Mouse (Mus musculus): Measurements from ENCODE around the gene Kctd7.

The Kctd7 gene

DNA sequence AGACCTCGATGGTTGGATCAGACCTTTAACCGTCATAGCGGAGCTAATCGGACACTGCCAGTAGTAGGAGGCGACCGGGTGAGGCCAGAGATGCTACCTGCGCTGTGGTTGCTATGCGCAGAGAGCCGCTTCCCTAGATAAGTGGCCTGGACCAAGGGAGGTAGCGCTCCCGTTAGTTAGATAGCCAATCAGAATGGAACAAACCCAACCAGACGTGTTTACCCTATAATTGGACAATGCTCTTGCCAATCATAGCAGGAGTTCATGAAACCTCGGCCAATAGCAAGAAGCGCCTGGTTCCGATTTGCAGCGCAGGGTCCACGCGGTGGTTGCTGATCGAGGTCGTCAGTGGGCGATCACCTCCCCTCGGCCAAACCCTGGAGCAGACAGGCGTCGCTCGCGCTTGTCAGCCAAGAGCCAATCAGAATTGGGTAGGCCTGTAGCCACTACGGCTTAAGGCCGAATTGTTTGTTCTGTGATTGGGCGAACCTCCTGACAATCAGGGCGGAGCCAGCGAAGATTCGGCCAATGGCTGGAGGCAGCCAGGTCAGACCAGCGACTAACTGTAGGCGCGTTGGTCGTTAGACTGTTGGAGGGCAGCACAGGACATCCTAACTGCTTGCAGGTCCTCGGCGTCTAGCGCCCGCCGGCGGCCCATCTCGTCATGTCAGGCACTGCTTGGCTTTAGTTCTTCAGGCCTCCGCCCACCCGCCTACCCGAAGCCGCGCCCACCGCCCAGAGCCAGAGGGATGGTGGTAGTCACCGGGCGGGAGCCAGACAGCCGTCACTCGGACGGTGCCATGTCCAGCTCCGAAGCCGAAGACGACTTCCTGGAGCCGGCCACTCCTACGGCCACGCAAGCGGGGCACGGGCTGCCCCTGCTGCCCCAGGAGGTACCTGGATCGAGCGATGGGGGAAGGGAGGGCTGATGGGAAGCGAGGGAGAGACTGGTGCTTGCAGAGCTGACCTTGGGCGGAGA is at the start of gene Kctd7:
Gene Kctd7, plus strand, starts transcription at position 528 of the 979 bp plus-strand sequence.
- DNase-seq = peak; percentile 98

DNA sequence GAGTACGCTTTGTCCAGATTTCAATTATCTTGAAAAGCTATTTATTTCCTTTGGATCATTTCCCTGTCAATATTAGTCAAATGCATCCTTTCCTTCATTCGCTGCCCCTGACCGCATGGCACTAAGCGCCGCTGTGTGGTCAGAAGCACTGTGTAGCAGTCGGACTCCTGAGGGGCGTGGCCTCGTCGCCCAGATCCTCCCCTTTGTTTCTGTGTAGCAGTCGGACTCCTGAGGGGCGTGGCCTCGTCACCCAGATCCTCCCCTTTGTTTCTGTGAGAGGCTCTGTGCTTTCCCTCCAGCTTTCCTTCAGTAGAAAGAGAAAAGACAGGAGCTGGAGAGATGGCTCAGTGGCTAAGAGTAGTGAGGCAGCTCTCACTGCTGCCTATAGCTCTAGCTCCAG is 47.9 kb upstream of the Kctd7 start:
- DNase-seq = no peak

DNA sequence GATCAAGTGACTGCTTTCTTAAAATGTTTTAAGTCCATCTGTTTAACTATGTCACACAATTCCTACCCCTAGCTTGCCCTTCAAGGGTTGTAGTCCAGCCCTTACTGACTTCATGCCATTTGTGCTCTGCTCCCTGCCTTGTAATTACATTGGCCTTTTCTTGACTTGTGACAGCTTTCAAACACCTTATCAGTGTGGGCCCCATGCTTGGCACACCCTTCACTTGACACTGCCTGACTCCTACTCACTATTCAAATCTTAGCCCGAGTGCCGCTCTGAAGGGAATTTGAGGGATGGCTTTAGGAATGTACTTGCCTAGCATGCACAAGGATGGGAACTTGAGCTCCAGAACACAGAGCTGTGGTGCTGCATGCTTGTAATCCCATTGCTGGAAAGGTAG is 46.8 kb upstream of the Kctd7 start:
- no peak for DNase-seq

DNA sequence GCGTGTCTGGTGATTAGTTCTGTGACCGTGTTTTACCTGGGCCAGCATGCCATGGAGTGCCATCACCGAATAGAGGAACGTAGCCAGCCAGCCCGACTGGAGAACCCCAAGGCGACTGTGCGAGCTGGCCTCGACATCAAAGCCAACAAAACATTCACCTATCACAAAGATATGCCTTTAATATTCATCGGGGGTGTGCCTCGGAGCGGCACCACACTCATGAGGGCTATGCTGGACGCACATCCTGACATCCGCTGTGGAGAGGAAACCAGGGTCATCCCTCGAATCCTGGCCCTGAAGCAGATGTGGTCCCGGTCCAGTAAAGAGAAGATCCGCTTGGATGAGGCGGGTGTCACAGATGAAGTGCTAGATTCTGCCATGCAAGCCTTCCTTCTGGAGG is 42.9 kb upstream of the Kctd7 start:
- no peak for DNase-seq

DNA sequence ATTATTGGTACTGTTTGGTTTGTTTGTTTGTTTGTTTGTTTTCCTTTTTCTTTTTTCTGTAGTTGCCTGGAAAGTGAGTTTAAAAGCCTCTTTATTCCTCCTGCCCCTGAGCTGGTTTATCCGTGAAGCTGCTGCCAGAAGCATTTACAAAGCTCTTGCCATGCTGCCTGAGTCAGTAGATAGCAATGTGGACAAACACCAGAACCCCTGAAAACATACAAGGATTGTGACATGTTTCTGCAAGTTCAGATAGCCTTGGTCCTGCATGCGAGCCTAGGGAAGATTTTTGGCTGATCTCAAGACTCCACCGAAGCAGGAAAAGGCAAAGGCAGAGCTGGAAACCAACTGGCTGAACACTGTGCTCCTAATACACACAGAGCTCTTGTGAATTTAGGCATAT is 35.3 kb upstream of the Kctd7 start:
- DNase-seq = no peak

DNA sequence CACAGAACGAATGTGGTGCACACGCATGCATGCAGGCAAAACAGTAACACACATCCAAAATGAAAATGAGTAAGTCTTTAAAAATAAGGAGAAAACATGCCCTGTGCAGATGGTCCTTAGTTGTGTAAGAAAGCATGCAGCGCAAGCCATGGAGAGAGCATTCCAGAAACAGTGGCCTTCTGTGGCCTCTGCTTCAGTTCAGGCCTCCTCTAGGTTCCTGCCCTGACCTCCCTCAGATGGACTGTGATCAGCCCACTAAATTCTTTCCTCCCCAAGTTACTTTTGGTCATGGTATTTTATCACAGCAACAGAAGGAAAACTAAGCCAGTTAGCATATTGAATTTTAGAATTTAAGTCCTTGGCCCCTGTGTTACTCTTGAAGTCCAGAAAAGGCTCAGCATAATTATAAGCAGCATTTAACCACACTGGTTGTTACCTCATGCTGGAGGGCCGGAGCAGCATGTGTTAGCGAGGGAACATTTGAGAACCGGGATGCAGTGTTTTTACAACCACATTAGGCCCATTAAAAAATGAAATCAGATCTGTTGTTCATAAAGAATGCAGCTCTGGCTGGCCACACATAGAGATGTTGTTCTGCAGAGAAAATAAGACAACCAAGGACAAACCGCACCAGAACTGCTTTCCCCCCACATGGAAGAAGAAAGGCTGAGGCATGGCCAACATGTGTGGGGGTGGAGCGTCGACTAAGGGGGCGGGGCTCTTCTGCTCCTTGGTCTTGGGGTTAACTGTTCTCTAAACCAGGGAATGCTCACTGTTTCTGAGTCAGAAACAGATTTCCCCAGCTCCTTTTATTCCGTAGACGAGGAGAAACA is 33.8 kb upstream of the Kctd7 start:
- no peak for DNase-seq

DNA sequence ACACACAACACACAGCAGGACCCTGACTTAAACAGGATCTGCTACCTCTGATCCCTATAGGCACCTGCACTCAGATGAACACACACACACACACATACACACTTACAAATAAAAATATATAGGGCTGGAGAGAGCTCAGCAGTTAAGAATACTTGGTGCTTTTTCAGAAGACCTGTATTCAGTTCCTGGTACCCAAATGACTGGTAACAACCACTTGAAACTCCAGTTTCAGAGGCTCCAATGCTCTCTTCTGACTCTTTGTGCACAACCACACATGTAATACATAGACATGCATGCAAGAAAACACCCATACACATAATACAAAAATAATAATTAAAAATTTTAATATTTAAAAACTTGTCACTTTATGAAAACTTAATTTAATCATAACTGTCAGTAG is 32.0 kb upstream of the Kctd7 start:
- no peak for DNase-seq

DNA sequence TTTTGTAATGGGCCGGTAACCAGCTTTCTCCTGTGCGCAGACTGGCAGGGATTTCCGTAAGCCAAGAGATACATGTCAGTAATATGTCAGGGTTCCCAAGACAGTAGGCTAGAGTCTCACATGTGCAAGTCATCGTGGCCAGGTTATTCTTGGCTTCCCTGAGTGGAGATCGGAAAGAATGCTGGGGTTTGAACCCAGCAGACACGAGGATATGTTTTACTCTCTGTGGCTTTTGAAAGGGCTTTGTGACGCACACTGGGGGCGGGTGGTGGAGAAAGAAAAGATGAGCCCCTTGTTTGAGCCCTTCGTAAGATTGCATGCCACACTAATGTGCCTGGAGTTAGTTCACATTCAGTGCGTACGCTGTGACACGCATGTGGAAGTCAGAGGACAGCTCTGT is 28.5 kb upstream of the Kctd7 start:
- no peak for DNase-seq

DNA sequence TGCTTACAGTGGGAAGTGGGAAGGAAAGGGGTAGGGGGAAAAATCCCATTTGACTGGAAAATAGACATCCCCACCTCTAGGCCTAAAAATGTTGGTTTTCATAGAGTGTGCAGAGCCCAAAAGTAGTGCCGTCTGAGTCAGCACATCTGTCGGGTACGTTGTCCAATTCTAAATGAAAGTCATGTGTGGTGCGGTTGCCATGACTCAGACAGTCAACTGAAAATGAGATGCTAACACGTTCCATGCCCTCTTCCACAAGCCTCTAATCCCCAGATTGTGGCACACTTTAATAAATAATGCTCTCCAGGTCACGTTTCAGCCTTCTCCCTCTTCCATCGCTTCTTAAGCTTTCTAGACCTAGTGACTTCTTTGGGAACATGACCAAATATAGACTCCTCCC is 27.8 kb upstream of the Kctd7 start:
- no peak for DNase-seq

DNA sequence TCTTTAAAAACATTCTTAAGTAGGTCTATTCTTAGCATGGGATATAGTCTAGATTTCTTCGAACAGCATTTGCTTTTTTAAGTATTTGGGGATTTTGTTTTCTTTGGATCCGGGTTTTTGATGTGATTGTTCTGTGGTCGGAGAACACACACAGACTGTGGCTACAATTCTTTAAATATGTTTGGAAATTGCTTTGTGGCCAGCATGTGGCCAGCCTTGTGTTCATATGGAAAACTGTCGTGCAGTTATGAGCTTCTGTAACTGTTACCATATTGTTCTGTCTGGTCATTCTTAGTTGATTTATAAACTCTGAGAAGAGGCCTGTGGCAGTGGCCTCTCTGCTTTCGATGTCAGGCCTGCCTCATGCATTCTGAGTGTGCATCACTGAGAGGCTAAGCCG is 26.7 kb upstream of the Kctd7 start:
- no peak for DNase-seq

DNA sequence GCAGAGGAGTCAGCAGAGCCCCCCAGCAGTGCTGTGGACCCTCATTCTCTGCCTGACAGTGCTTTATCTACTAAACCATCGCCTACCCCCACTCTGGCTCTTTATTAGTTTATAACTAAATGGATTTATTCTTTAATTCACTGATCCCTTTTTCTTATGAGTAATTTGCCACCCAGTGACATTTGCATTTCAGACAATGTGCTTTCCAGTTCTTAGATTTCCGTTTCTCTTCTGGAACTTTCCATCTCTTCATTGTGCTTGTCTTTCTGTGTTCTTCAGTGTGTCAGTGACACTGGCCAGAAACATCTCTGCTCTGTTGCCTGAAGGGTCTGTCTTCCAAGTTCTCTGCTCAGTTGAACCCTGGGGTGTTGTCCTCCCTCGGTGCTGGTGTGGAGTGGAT is 25.4 kb upstream of the Kctd7 start:
- DNase-seq = no peak

DNA sequence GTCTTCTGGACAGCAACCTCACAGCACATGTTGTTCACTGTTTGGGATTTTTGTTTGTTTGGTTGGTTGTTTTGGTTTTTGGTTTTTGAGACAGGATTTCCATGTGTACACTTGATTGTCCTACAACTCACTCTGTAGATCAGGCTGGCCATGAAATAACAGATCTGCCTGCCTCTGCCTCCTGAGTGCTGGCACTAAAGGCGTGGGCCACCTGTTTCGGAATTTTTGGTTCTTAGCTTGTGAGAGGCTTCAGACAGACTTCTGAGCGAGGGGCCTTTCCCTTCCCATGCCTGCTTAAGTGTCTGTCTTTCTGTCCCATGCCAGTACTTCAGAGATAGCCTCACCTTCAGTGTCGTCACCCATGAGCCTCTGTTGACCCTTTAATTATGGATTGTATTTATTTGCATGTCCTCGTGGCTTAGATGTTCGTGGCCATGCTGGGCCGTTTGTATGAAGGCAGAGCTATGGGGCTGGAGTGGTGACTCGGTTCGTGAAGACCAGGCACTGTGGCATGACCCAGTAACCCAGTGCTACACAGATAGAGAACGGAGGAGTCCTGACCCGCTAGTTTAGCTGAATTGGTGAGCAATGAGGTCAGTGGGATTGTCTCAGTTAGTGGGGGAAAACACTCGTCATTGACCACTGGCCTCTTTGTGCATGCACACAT is 24.5 kb upstream of the Kctd7 start:
- no peak for DNase-seq

DNA sequence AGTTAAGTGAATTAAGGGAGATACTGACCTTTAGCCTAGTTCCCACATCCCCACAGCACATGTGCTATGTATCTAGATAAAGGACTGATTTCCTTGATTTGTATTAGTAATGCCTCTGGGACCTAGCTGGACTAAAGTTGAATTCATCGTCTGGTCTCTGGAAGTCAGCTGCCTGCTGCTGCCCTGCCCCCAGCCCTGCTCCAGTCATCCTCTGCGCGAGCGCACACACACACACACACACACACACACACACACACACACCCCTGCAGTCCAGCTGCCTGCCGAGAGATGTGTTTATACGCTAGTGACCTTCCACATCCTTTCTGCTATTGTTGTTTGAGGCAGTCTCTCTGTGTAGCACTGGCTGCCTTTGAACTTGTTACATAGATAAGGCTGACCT is 23.8 kb upstream of the Kctd7 start:
- peak; percentile 66 for DNase-seq

DNA sequence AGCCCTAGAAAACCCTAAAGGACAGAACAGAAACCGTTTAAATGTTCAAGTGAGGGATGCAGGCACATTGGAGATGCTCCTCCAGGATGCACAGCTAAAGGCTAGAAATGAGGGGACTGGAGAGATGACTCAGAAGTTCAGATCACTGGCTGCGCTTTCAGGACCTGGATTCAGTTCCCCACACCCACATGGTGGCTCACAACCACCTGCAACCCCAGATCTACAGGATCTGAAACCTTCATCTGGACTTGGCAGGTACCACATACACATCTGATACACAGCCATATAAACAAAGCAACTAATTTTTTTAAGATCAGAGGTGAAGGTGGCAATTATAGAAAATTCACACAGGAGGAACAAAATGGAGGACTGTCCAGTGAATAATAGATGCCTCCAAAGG is 22.3 kb upstream of the Kctd7 start:
- DNase-seq = no peak

DNA sequence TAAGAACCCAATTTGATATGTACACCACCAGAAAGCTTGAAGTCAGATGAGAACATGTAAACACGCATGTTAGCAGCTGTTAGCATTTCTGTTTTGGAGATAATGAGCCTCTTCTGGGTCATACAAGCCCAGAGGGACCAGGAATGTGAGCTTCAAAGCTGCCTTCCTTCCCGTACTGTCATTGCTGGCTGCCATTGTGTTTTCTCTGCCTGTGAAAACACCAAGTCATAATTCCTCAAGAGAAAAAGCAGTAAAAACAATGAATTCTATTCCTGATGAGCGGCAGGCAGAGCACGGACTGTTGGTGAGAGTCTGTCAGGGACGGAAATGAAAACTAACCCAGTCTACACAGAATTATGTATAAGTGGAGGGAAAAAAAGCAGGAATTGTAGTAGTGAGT is 20.4 kb upstream of the Kctd7 start:
- DNase-seq = peak; percentile 45

DNA sequence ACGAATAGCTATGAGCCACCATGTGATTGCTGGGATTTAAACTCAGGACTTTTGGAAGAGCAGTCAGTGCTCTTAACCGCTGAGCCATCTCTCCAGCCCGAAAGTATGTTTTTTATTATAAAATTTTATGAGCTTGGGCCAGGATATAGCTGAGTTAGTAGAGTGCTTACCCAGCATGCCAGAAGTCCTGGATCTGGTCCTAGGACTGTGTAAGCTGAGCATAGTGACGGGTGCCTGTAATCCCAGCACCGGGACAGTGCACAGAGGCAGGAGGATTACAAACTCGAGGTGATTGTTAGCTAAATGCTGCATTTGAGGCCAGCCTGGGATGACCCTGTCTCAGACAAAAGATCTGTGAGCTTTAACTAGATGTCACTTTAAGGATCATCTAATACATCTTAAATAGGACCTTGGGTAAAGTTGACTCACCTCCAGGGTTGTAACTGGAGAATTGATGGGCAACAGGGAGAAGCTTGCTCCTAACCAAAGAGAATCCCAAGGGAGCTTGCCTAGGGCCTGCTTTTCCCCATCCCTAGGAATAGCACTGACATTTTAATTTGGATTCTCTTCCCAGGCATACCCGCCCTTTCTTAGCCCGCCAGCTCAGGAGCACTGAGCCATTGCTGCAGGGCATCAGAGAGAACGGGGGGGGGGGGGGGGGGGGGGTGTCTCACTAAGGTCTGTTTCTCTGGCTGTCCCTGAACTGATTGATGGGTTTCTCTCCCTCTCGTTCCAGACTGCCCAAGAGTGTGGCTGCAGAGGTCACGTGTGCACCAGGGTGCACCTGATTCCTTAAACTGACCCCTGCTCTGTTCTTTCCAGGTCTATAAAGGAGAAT is 15.8 kb upstream of the Kctd7 start:
- DNase-seq = peak; percentile 26

DNA sequence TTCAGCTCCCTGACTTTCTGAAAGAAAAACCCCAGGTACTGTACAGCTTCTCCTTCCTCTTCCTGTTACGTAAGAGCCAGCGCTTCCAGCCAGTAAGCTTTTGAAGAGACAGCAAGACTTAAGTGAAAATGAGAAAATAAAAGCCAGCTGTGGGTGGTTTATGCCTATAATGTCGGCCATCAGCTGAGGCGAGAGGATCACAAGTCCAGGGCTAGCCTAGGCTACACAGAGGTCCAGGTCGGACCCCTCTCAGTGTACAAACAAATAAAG is 15.2 kb upstream of the Kctd7 start:
- DNase-seq = no peak

DNA sequence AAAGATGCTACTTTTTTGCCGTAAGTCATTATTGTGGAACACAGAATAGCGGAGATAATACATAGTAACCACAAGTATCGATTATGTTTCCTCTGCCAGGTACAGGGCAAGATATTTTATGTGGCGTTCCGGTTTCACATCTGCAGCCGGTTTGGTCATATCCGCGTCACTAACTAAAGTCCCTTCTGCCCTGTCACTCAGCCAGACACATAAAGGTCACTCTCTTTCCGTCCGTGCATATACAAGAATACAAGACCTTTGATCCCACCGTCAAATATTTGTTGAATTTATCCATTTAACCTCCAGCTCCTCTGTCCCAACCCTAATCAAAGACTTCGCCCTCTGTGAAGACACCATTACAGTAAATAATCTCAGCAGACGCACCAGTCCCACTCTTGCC is 8.1 kb upstream of the Kctd7 start:
- DNase-seq = no peak

DNA sequence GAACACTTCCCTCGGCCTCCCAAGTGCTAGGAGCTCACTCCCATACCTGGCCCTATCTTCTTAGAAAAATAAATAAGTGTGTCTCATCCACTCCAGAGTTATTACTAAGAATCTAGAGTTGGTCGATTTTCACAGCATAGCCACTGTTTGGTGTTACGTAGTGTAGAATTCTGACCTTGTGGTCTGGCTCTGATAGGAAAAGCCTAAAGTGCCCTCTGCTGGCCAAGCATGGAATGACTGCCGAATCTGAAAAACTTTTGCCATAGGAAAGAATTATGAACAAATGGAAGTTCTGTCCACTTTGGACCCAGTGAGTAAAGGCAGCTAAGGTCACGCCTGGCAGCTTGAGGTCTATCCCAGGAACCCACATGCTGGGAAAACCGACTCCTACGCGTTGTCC is 5.3 kb upstream of the Kctd7 start:
- DNase-seq = peak; percentile 83

DNA sequence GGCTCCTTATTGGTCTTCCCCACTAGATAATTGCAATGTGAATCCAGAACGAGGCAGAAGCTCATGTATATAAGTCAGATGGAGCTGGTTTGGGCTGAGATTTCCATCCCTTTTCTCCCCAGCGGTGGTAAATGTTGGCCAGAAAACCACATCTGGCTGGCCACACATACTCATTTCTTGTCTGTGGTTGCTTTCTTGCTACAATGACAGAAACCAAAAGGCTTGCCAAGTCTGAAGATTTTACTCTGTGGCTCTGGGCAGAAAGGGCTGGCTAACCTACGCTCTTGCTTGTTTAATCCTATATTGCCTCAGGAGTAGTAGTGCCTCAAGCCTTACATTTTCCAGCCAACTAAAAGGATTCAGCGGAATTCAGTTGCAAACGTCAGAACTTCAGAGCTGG is 3.5 kb upstream of the Kctd7 start:
- no peak for DNase-seq

DNA sequence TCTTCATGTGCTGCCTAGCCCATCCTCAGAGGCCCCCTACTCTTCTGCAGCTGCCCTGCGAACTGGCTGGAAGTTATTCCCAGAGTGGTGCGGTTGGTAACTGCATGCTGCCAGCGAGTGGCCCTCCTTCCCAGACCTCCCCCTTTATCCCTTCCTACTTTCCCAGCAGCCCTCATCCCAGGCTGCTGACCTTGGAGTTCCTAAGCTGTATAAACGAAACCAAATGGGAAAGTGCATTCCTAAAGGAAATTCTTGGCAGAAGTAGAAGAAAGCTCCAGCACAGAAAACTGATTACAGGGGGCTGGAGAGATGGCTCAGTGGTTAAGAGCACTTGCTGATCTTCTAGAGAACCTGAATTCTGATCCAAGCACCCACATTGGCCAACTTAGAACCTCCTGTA is 2.6 kb upstream of the Kctd7 start:
- peak; percentile 26 for DNase-seq

DNA sequence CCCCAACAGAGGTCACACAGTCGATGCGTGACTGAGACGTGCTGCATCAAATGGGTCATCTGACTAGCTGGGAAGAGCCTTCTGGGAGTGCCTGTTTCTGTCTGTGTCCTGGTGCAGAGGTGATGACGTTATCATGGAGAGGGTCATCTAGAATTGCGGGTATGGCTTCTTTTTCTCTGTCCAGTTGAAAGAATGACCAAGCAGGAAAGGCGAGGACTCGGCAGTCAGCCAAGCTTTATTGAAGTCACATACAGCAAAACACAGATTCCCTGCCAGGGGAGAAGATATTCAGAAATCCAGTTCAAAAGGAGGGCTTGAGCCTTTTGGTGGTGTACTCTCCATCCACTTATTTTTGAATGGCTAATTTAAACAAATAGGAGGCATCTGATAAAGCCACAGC is 1.6 kb upstream of the Kctd7 start:
- no peak for DNase-seq

DNA sequence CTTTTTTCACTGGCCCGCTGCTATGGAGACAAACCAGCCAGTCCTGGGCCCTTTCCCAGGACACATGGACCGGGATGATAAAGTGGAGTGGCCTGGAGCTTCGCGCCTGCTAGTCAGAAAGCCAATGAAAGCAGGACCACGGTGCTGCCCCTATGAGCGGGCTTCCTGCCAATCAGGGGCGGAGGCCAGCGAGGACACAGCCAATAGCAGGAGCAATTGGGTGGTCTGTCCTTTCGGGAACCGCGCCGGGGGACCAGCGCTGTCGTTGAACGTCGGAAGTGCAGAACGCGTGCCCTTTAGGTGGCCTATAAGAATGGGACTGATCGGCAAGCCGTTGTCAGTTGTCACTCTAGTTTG is 706 bp upstream of the Kctd7 start:
- peak; percentile 83 for DNase-seq
